Mouse (Mus musculus) E14TG2a.4 (cell line): ENCODE data around the gene Mr1.

ENCODE experiments used
- H3K27me3 ChIP-seq: 2 replicates; pipeline ENCODE4 v1.6.1; 2014; ENCODE audit warnings: low read length, control low read depth; ENCODE audit not compliant: insufficient read depth
- H3K36me3 ChIP-seq: 2 replicates; pipeline ENCODE4 v1.6.1; 2014; ENCODE audit warnings: low read length, control low read depth; ENCODE audit not compliant: insufficient read depth
- H3K4me1 ChIP-seq: replicated peaks from 2 replicates; pipeline ENCODE4 v1.6.1; 2014; ENCODE audit warnings: low read depth, low read length, control low read depth
- H3K4me3 ChIP-seq: replicated peaks from 2 replicates; pipeline ENCODE4 v1.5.1; 2014; ENCODE audit warnings: mild to moderate bottlenecking, low read length
- H3K9me3 ChIP-seq: 2 replicates; pipeline ENCODE4 v1.6.1; 2014; ENCODE audit warnings: low read length, control low read depth
- CTCF ChIP-seq: conservative IDR thresholded peaks from 2 replicates; pipeline ENCODE4 v1.5.1; 2014; ENCODE audit warnings: low read length
- NANOG ChIP-seq: IDR thresholded peaks from 2 replicates; pipeline ENCODE4 v1.6.1; 2014; ENCODE audit warnings: borderline replicate concordance, low read length, mixed read lengths
- POU5F1 ChIP-seq: IDR thresholded peaks from 2 replicates; pipeline ENCODE4 v1.6.1; 2014; ENCODE audit warnings: low read length, borderline replicate concordance

Mr1 gene

GRCm38 (mm10) chr1:155088046-155088445, 58.6 kb downstream of the Mr1 start:
- Histone ChIP-seq H3K36me3 (no peaks in the 10 kb centered on the region), H3K4me1 (peaks cover 62% of the 10 kb centered on the region), H3K9me3 (no peaks in the 10 kb centered on the region), H3K4me3 (no peak overlapping the region), H3K27me3 (peaks cover 58% of the 10 kb centered on the region)
- TF ChIP-seq NANOG (no peak), CTCF (no peak), POU5F1 (no peak)

DNA sequence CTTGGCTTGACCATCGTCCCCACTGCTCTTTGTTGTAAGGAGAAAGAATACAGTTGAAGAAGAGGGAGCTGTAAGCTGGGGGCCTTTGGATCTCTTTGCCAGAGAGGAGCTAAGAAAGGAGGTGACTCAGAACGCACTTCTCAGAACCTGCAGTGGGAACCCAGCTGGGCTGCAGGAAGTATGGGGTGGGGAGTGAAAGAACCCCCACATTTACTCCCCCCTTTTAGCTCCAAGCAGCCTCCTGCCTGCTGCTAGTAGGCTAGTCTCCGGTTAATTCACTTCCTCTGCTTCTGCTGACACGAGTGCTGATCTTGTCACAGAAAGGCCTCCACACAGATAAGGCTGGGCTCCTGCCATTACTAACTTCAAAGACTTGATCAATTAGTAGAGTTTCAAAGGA, 59.7 kb downstream of the Mr1 start:
- H3K9me3 ChIP-seq = no peaks in the 10 kb centered on the region
- no peak for TF ChIP-seq POU5F1
- no peak for TF ChIP-seq NANOG
- TF ChIP-seq CTCF = no peak
- H3K36me3 ChIP-seq = no peaks in the 10 kb centered on the region

GRCm38 (mm10) chr1:155086416-155086815, 60.2 kb downstream of the Mr1 start:
- Histone ChIP-seq H3K4me1 (peaks cover 63% of the 10 kb centered on the region), H3K27me3 (peaks cover 50% of the 10 kb centered on the region), H3K4me3 (peak overlapping the region; percentile 35), H3K9me3 (no peaks in the 10 kb centered on the region), H3K36me3 (no peaks in the 10 kb centered on the region)
- TF ChIP-seq NANOG (peak; percentile 48; the same call in 1 of the 2 replicates), POU5F1 (no peak)

More for the DNA sequence above, 59.7 kb downstream of the Mr1 start:
- H3K4me1 ChIP-seq = peaks cover 63% of the 10 kb centered on the region
- H3K4me3 ChIP-seq = peak overlapping the region; percentile 35
- peaks cover 54% of the 10 kb centered on the region for H3K27me3 ChIP-seq

GRCm38 (mm10) chr1:155084839-155085238, 61.8 kb downstream of the Mr1 start:
- Histone ChIP-seq H3K9me3 (no peaks in the 10 kb centered on the region), H3K4me3 (no peak overlapping the region), H3K36me3 (no peaks in the 10 kb centered on the region), H3K27me3 (peaks cover 50% of the 10 kb centered on the region), H3K4me1 (peaks cover 74% of the 10 kb centered on the region)
- TF ChIP-seq POU5F1 (no peak), NANOG (no peak), CTCF (no peak)

GRCm38 (mm10) chr1:155083271-155084265, 63.0 kb downstream of the Mr1 start:
- no peaks in the 10 kb centered on the region for H3K9me3 ChIP-seq
- peak overlapping the region; percentile 81 for H3K4me3 ChIP-seq
- H3K4me1 ChIP-seq = peaks cover 74% of the 10 kb centered on the region
- no peaks in the 10 kb centered on the region for H3K36me3 ChIP-seq
- peaks cover 50% of the 10 kb centered on the region for H3K27me3 ChIP-seq
- TF ChIP-seq NANOG (no peak), CTCF (no peak), POU5F1 (no peak)

- peaks cover 51% of the 10 kb centered on the region for H3K27me3 ChIP-seq
- peaks cover 71% of the 10 kb centered on the region for H3K4me1 ChIP-seq
- no peaks in the 10 kb centered on the region for H3K36me3 ChIP-seq
- TF ChIP-seq CTCF (no peak), NANOG (no peak), POU5F1 (no peak)
- peak overlapping the region; percentile 81 for H3K4me3 ChIP-seq
- H3K9me3 ChIP-seq = no peaks in the 10 kb centered on the region
Measured at GRCm38 (mm10) chr1:155082965-155083268, 63.7 kb downstream of the Mr1 start.

- Histone ChIP-seq H3K4me3 (peak overlapping the region; percentile 81), H3K4me1 (peaks cover 70% of the 10 kb centered on the region), H3K36me3 (no peaks in the 10 kb centered on the region), H3K9me3 (no peaks in the 10 kb centered on the region), H3K27me3 (peaks cover 51% of the 10 kb centered on the region)
- TF ChIP-seq CTCF (no peak), POU5F1 (no peak), NANOG (no peak)
Measured at GRCm38 (mm10) chr1:155082158-155082964, 64.3 kb downstream of the Mr1 start.

- peaks cover 49% of the 10 kb centered on the region for H3K27me3 ChIP-seq
- H3K4me1 ChIP-seq = peaks cover 63% of the 10 kb centered on the region
- H3K4me3 ChIP-seq = no peak overlapping the region
Measured at GRCm38 (mm10) chr1:155077675-155078074, 68.9 kb downstream of the Mr1 start.

More at GRCm38 (mm10) chr1:155077675-155078074, 68.9 kb downstream of the Mr1 start:
- H3K36me3 ChIP-seq = no peaks in the 10 kb centered on the region
- H3K9me3 ChIP-seq = no peaks in the 10 kb centered on the region
- no peak for TF ChIP-seq POU5F1
- no peak for TF ChIP-seq CTCF
- no peak for TF ChIP-seq NANOG
